Mouse (Mus musculus): ENCODE measurements around the gene Tmem178b.

DNA sequence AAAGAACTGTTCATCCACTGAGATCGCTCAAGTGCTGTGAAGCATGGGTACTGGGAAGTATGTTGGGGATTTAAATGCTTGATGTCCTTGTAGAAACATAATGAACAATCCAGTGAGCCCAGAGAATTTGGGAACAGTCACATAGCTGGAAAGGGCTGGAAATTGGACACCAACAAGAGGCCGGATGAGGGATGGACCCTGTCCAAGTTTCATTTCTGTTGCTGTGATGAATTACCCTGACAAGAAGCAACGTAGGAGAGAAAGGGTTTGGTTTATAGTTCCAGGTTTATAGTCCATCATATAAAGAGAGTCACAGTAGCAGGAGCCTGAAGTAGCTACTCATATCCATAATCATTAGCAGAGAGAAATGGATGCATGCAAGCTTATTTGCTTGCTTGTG, 186.4 kb downstream of the Tmem178b start:
- TF ChIP-seq CTCF (IDR thresholded peaks at IDR 0.05; ENCODE audit: low read depth, low read length) (no peak), POLR2A (IDR thresholded peaks at IDR 0.05; ENCODE audit: insufficient read depth, low read length) (no peak), EP300 (IDR thresholded peaks at IDR 0.05; ENCODE audit: insufficient read depth, low read depth, low read length) (no peak)

Measured in ES-Bruce4 (cell line).